Mouse (Mus musculus): ENCODE results near the gene Xrcc1.
"Not testable (repeated sequence)": the region's sequence is repeated elsewhere in the genome, so short reads cannot be mapped to it uniquely, and the experiment has no call there.

Xrcc1 gene

DNA sequence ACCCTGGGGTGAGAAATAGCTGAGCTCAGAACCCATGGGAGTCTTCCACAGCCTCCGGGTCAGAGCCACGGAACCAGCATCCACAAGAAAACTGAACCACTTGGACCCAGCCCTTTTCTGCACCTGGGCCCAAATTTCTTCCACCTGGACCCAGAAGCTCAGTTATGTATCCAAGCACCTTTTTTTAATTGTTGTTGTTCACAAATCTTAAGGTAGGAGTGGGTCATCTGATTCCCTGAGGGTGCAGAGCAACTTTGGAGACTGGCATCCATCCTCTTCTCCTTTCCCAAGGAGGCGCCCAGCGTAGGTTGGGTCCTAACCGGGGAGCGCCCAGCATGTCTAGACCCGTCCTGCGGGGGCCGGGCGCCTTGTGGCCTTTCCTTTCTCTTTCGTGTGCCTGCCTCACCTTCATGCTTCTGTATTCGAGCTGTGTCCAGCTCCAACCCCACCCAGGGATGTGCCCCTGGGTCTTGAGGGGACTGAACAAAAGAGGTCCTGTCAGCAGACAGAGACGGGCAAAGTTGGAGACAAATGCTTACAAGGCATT, at the start of gene Xrcc1, which contains the start of gene Pinlyp:
Gene Xrcc1, plus strand, starts transcription at position 222 of the 547 bp plus-strand sequence.
Gene Pinlyp, minus strand, starts transcription at position 51 of the 547 bp plus-strand sequence.
- DNase-seq: no peak

DNA sequence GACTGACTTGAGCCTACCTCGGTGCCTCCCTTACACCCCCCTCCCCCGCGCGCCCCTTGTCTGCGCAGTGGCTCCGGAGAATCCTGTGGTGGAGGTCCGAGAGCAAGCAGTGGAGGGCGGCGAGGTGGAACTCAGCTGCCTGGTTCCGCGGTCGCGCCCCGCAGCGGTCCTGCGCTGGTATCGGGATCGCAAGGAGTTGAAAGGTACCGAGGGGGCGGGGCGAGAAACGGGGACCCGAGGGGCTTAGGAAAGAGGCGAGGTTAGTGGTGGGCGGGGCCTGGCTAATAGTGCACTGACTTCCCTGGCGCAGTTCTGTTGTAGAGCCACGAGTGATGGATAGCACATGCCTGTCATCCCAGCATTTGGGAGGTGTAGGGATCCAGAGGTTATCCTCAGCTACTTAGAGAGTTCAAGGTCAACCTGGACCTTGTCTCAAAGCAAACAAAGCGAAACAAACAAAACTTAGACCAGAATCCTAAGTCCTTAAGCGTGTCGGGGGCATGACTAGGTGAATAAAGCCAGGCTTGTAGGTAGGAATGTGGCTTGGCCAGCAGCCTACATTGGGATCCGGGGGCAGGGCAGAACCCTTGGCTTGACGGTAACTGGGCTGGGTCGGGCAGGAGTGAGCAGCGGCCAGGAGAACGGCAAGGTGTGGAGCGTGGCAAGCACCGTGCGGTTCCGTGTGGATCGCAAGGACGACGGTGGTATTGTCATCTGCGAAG, 46.1 kb upstream of the Xrcc1 start:
- DNase-seq: no peak

DNA sequence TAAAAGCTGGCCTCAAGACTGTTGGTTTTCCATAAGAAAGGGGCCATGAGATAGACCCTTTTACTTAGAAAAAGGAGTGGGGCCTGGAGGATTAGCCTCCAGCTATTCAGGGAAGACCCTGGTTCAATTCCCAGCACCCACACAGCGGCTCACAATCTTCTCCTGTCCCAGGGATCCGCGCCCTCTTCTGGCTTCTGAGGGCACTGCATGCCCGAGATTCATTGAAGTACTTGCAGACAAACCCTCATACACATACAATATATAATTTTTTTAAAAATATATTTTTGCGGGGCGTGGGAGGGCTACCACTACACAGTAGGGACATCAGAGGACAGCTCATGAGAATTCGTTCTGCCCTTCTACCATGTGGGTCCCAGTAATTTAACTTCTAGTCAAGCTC, 45.2 kb upstream of the Xrcc1 start:
- no peak for DNase-seq

DNA sequence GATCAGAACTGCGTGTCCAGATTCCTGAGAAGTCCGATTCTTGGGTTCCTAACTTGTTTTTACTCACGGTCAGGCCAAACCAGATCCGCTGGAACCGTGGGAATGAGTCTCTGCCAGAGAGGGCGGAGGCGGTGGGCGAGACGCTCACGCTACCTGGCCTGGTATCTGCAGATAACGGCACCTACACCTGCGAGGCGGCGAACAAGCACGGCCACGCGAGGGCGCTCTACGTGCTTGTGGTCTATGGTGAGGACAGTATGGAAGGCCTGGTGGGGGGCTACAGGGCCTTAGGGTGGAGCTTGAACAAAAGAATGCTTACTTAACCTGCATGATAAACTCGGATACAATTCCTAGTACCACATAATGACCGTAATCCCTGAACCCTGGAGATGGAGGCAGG, 44.6 kb upstream of the Xrcc1 start:
- DNase-seq: no peak

DNA sequence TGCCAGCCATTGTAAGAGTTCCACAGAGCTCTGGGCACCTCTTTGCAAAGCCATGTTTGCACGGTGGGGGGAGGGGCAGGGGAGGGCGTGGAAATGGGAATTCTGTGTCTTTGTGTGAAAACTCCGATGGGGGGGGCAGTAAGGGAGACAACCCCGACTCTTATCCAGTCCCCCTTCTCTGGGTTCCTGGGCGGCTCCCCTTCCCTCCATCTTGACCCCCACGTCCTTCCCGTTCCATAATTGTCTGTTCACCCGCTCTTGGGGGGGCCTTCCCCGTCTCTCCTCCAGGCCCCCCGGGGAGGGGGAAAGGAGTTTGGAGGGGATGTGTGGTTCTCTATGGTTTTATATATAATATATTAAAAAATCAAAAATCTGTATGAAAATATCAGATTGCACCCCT, 42.1 kb upstream of the Xrcc1 start:
- DNase-seq: no peak

DNA sequence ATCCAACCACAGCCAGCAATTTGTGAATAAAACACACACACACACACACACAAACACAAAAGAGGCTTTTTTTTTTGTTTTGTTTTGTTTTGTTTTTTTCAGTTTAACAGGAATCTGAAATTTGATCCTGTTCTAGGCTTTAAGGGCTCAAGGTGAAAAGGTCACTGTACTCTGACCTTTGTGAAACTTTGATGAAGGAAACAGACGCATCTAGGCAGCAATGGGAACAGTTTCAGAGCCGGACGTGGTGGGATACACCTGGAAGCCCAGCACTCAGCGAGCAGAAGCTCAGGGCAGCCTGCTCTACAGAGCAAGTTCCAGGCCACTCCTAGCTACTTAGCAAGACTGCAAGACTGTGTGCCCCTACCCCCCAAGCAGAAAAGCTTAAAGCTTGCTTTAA, 41.2 kb upstream of the Xrcc1 start:
- DNase-seq: no peak

DNA sequence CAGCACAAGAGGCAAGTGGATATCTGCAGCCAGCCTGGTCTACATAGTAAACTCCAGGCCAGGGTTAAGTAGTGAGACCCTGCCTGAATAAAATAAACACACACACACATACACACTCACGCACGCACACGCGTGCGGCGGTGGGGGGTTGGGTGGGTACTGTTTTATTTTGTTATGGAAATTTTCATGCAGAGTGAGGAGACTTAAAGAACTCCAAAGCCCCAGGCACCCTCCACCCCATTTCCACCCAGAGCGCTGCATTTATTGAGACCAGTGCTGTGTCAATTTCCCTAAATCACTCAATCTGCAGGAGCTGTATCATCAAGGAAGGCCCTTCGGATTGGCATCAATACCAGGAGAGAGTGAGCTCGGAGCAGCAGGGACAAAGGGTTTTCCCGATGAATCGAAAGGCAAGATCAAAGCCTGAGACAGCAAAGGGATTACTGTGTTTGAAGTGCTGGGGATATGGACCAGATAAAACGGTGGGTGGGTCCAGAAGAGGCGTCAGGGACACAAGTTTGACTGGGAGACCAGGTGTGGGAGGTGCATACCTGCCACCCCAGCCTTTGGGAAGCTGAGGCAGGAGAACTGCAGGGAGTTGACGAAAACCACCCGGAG, 40.5 kb upstream of the Xrcc1 start:
- DNase-seq: no peak

DNA sequence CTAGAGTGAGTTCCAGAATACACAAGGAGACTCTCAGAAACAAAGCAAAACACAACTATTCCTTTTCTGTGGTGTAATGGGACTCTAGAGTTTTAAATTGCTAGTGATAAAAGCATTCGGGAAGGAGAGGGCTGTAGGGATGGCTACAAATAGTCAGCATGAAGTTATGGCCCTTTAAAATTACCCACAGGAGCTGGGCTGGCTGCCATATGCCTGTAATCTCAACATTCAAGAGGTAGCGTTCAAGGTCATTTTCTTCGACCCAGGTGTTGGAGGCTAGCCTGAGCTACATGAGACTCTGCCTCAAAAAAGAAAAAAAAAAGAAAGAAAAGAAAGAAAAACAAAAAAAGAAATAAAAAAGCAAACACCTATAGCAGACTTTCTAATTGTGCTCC, 40.0 kb upstream of the Xrcc1 start:
- DNase-seq: peak; percentile 49

DNA sequence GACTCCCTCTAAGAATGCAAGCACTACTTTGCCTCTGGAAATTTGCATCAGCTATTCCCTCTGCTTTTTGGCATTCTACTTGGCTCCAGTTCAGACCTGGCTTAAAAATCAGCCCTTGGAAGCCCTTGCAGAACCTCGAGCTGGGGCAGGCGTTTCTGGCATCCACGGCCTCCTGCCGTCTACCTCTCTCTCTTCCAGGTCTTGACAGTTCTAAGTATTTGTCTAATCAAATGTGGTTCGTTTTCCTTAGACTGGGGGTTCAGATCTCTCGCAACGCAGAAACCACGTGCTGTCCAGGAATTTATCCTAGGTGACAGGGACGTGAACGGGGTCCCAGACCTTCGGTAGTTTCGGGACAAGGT, 39.6 kb upstream of the Xrcc1 start:
- peak; percentile 73 for DNase-seq

DNA sequence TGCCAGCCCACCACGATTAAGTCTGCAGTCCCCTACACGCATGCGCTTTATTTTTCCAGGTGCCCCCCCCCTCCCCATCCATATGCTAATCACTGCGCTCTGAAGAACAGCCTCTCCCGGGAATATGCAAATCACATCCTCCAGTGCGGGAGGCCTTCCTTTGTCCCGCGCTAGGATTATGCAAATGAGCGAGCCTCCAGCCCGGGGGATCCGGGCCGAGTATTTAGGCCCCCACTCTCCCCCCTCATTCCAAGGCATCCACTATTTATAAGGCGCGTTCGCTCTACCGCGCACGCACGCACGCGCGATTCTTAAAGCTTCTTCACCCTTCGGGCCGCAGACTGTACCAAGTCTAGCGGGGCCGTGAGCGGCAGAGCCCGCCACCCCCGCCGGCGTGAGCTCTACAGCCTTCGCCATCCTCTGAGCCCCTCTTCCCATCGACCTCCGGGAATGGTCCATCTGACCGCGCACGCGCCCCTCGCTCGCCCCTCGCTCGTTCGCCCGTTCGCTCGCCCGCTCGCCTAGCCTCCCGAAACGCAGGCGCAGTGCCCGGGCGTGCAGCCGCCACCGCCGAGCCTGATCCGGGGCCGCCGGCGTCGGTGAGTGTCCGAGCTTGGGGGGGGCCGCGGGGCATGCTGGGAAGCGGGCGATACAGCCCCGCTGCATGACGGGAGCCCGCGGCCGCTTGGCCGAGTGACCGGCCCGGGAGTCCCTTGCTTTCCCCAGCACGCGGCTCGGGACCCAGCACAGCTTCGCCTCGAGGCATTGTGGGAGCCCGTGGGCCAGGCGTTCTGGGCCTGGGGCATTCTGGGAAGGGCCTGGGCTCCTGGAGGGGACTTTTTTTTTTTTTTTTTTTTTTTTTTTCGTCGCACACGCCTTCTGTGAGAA, 39.0 kb upstream of the Xrcc1 start, which contains the start of gene Zfp428:
Gene Zfp428, plus strand, starts transcription at position 169 of the 888 bp plus-strand sequence.
- peak; percentile 86 for DNase-seq

DNA sequence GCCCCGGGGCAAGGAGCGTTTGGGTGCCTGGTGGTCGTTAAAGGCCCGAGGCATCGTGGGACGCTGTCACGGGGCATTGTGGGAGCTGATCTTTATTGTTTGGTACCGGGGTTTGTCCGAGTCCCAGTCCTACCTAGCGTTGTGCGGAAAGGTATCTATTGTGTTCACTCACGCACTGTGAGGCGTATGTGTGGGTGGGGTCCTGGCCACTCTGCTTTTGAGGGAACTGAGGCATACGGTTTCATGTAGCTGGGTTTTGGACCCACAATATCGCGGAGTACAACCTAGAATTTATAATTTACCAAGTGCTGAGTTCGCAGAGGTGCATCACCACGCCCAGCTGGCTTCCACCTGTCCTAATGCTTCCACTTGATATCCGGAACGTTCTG, 38.4 kb upstream of the Xrcc1 start:
- DNase-seq: peak; percentile 41

DNA sequence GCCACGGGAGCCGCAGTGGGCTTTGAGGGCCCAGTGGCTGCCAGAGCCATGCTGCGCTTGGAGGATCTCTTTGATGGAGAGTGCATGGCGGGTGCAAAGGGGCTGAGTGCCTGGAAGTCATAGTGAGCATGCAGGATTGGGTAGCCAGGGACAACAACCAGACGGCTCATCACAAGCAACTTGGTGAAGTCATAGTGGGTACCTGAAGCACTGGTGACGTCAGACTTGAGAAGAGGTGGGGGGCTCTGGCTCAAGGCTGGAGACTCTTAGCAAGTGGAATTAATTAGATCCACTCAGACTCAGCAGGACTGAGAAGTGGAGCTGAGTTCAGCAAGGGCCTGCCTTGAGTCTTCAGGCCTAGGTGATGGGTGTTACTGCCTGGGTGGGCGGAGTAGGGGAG, 33.7 kb upstream of the Xrcc1 start, which contains the start of gene AC161166.1:
Gene AC161166.1, minus strand, starts transcription at position 101 of the 400 bp plus-strand sequence.
- DNase-seq: no peak

DNA sequence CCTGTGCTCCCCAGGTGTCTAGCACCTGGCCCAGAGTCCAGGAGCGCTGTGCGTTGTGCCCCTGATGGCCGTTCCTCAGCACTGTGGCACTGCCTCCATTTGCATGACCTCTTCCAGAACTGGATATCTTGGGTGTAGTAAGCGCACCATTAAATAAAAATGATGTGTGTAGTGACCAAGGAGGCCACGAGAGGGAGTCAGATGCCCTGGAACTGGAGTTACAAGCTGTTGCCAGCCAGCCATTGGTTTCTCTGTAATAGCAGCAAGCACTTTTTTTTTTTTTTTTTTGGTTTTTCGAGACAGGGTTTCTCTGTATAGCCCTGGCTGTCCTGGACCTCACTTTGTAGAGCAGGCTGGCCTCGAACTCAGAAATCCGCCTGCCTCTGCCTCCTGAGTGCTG, 29.8 kb upstream of the Xrcc1 start:
- DNase-seq: not testable (repeated sequence)

DNA sequence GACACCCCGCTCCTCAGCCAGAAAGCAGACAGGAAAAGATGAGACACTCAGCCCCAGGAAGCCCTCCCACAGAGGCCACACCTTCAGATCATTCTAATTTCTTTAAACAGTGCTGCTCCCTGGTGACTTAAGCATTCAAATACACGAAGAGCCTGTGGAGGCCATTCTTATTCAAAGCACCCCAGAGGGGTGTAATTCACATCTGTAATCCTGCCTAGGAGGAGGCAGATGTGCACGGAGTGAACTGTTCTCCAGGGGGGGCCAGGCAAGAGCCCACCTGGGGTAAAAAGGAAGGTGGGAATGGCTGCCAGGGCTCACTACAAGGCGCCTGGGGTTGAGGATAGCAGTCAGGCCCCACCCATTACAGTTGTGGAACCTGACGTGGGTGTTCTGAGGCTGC, 29.0 kb upstream of the Xrcc1 start:
- DNase-seq: no peak

DNA sequence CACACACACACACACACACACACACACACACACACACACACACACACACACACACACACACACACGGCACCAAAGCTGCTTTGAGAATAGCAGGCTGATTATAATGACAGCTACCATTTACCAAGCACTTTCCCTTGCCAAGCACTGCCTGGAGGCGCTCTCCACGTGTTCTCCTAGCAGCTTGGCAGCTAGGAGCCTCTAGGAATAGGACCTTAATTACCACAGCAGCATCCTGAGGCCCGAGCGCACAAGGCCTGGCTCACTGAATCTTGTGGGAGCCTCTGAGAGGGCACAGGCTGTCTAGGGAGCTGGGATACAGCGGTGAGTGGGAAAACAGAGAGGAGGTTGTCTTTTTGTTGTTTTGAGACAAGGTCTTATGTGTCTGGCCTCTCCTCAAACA, 28.4 kb upstream of the Xrcc1 start:
- no peak for DNase-seq

DNA sequence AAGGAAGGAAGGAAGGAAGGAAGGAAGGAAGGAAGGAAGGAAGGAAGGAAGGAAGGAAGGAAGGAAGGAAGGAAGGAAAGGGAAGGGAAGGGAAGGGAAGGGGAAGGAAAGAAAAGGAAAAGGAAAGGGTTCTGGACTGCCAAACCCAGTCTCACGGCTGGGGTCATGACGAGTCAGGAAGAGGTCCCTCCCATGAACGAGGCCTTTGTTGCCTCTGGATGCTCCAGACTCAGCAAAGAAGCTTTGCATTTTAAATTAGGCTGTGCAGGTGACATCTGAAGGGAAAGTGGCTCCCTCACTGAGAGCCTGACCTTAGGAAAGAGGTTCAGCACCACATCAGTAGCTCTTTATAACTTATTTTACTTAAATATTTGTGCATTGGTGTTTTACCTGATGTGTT, 27.0 kb upstream of the Xrcc1 start:
- no peak for DNase-seq

DNA sequence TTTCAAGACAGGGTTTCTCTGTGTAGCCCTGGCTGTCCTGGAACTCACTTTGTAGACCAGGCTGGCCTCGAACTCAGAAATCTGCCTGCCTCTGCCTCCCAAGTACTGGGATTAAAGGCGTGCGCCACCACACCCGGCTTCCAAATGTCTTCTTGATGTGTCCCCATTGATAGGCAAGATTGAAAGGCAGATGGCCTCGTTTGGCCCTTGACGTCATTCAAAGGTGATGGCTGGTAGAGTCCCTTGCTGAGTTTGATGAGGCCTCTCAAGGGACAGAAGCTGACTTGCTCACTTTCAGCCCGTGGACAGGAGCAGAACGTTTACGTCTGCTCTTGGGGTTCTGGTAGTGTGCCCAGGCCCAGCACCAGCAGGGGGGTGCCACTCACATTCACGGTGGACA, 26.0 kb upstream of the Xrcc1 start:
- not testable (repeated sequence) for DNase-seq

DNA sequence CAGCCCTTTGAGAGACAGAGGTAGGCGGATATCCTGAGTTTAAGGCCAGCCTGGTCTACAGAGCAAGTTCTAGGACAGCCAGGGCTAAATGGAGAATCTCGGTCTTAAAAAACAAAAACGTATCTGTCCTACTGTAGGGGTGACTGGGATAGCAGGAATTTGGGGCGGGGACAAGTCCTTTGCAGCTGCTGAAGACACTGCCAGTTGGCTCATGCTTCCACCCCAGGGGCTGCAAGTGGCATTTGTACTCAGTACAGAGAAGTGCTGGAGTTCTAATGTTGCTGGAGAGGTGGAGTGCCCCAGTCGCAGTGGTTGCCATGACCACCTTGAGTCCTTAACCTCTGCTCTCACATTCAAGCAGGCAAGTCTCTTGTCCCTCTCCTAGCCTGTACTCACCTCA, 23.3 kb upstream of the Xrcc1 start:
- no peak for DNase-seq

DNA sequence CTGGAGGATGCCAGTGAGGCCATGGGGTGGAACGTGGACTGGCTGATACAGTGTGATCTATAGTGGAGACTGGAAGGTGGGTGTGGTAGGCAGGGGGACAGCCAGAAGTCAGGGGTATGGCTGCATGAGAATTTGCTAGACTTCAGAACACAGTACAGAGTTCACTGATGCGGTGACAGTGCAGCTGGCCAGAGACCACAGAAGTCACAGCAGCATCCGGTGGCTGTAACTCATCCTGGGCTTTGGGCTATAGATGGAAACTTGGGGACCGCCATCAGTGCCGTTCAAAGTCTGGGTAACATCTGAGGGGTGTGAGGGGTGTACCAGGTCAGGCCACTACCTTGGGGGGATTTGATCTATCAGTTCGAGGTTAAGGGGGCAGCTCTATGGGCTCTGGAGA, 22.4 kb upstream of the Xrcc1 start:
- DNase-seq: no peak

DNA sequence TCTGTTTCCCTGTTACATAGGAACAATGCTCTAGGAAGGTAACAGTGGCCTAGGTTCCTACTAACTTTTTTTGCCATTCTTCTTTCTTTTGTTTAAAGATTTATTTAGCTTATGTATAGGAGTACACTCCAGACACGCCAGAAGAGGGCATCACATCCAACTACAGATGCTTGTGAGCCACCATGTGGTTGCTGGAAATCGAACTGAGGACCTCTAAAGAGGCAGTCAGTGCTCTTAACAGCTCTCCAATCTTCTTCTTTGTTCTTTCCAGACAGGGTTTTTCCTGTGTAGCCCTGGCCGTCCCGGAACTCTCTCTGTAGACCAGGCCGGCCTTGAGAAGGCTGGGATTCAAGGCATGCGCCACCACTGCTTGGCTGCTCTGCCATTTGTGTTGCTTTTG, 21.1 kb upstream of the Xrcc1 start:
- no peak for DNase-seq

DNA sequence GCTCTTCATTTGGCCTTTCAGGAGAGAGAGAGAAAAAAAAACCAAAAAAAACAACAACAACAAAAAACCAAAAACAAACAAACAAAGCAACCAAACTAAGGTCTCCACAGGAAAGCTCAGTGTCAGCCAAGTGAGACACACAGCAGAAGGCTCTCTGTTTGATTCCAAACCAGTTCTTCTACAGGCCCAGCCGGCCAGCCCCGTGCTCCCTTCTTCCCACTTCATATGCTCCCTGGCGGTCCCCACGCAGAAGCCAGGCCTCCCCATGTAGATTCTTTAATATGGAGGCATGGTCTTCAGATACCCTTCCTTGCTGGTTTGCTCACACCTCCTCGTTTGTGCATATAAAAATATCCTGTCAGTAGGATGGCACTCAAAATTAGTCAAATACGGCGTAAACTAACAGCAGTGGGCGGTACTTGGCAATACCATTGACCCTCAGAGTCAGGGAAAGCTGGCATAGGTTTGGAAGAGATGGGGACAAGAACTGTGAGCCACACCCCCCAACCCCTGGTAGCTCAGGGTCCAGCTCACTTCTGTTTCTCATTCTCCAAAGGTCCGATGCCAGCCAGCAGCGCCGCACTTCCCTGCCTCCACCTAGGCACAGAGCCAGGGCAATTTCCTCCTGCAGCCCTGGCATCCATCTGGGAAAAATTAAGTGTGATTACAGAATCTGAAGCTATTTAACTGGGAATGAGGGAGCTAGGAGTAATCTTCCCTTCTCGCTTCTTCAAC, 20.2 kb upstream of the Xrcc1 start:
- peak; percentile 68 for DNase-seq

DNA sequence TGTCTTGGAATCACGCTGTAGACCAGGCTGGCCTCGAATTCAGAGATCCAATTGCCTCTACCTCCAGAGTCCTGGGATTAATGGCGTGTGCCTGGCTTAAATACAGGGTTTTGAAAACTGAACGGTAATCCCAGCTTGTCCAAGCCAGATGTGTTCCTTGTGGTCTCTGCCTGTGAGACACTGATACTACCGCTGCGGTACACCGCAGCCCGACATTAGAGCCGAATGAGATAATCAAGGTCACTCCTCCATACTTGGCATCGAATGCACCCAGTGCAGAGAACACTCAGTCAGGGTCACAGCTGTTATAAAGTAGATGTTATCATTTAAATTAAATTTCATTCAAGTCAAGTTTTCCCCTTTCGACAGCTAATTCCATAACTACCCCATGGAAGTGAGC, 17.2 kb upstream of the Xrcc1 start:
- no peak for DNase-seq

DNA sequence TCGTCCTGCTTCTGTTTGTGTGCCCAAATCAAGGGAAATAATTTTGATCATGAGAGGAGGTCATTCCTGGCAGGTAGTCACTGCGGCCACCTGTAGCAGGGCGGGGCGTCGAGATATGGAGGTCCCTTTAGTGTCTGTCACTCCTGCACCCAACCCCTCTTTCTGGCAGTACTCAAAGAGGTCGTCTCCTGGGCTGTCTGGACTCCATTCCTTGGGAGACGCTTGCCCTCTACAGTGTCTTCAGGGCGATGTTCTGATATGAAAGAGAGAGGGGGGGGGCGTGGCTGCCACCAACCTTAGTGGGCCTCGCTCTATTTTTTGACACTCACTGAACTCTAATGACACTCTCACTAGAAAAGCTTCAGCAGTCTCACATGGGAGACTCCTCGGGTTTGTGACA, 16.5 kb upstream of the Xrcc1 start:
- no peak for DNase-seq

Measured in cerebellum, adult 11 months (tissue).